Mouse (Mus musculus): ENCODE data around the gene Adcyap1r1.
A peak's percentile ranks its signal among the peaks of the same experiment; 100 is the strongest.

Gene Adcyap1r1

GRCm38 (mm10) chr6:55502309-55502708 is 50.5 kb downstream of the Adcyap1r1 start:
- no peak for DNase-seq

DNA sequence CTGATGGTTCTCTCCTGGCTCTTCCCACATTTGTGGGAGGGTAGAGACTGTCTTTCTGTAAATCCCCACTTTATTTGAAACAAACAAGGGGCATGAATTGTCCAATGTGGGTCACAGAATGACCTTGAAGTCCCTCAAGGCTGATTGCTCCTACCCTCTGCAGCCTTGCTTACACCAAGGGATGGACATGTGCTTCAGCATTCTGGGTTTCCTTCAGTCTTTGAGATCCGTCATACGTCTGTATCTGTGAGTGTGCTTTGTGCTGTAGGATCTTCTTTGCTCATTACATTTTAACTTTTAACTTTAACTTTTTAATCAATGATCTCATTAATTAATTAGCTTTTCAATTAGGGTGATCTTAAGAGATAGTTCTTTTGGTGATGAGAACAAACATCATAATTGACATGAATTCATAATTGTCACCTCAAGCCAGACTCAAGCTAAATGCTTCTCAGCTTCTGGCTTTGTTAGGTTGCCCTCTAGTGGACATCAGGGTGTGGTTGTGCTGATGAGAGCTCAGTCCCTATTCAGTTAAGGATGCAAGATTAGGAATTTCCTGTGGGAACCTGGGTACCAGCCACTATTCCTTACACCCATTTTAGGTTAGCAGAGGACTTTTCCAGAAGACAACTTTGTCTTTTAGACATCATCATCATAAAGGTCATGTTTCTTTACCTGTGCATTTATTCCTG is 53.2 kb downstream of the Adcyap1r1 start:
- DNase-seq = no peak

DNA sequence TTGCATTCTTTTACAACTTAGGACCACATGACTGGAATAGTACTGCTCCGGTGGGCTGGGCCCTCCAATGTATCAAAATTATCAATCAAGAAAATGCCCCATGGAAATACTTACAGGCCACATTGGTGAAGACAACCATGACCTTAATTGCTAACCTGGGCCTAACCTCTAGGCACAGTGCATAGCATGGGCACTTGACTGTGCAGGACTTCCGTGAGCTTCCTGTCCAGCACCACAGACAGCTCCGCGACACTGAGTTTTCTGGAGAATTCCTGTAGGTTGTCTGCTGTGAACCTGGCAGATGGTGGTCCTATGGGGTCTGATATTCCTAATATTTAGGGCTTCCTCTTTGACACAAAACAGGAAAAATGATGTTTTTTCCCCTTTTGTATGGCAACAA is 54.7 kb downstream of the Adcyap1r1 start:
- no peak for DNase-seq

- DNase-seq = no peak
Measured at GRCm38 (mm10) chr6:55509130-55509870, 57.5 kb downstream of the Adcyap1r1 start.

DNA sequence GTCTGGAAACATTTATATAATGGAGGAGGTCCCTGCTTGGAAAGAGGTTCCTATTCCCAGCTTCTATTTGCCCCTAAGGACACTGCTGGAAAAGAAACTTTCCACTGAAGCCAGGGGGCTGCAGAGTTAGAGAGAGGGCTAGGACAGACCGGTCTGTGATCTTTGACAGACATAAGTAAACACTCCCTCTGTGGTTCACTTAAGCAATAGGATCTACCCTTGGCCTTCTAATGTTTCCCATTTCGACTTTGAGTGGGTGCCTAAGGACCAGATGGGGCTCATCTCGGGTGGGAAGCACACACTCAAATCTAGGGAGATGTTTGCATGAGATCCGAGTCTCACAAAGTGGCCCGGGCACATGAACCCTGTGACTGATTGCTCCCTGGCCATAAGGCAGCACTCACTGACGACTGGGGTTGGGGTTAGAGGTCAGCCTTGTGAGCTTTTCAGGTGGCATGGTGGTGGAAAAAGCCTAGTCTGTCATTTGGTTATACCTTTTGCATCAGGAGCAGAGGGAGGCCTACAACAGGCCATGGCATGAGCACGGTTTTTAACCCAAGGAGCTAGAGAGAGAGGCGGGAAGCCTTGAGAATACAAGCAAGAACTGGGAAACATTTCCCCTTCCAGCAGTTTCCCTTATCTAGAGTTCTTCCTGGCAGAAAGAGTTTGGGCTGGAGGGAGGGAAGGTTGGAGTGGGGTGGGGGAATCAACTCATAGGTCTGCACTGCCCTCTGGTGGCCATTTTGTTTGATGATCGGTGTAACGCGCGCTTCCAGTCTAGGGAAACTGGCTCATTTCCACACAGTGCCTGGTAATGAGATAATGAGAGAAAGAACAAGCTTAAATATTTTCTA is 59.7 kb downstream of the Adcyap1r1 start:
- DNase-seq = peak; percentile 8 to 21

DNA sequence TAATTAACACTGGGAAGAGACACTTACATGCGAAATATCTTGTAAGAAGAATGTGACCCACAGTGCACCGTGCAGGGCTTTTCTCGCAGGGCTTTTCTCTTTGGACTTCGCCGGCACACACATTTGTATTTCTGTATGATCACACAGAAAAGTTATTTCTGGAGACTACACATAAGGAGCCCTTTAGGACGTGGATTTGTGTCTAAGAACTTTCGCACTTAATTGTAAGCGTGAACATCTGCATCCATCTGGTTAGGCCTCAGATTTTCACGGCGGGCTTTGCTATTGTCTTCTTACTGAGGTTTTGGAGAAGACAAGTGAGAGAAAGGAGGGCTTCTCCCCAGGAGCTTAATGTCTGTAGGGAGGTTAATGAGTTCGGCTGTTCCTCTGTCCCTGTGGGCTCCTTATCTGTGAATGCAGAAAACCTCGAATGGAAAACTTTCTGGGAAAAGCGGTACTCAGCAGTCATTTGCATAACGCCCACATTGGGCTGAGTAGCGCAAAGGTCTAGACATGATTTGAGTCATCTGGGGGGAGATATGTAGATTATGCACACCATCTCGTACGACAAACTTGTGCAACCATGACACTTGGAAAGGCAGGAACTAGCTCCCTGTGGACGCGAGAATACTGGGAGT is 60.4 kb downstream of the Adcyap1r1 start:
- DNase-seq = no peak

GRCm38 (mm10) chr6:55513477-55513876 is 61.7 kb downstream of the Adcyap1r1 start:
- no peak for DNase-seq

DNA sequence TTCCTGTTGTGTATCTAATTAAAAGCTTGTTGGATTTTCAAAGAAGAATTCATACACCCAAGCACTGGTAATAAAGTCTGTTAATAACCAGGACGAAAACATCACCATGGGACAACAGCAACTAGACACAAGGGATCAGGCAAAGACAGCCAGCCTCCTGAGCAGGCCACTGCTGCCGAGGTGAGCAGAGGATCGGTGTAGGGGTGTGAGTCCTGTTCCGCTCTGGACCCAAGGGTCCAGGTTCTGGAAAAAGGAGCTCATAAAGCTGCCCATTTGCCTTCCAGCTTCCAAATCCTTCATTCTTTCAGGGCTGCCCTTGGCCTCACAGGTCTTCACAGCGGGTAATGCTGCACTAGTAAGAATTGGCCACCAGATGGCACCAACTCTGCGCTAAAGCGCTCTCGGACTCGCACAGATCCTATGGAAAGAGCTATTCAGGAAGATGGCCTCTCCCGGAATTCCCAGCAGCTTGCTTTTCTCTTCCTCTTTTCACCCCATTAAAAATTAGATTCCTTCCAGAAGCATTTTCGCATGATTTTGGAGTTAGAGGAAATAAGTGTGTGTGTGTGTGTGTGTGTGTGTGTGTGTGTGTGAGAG is 67.9 kb downstream of the Adcyap1r1 start:
- peak; percentile 7 to 11 for DNase-seq

- DNase-seq = no peak
Measured at GRCm38 (mm10) chr6:55520237-55521095, 68.7 kb downstream of the Adcyap1r1 start.

GRCm38 (mm10) chr6:55536469-55536868 is 84.7 kb downstream of the Adcyap1r1 start:
- DNase-seq = no peak

GRCm38 (mm10) chr6:55539196-55539595 is 87.4 kb downstream of the Adcyap1r1 start:
- DNase-seq = no peak

GRCm38 (mm10) chr6:55542359-55542758 is 90.6 kb downstream of the Adcyap1r1 start:
- DNase-seq = no peak

DNA sequence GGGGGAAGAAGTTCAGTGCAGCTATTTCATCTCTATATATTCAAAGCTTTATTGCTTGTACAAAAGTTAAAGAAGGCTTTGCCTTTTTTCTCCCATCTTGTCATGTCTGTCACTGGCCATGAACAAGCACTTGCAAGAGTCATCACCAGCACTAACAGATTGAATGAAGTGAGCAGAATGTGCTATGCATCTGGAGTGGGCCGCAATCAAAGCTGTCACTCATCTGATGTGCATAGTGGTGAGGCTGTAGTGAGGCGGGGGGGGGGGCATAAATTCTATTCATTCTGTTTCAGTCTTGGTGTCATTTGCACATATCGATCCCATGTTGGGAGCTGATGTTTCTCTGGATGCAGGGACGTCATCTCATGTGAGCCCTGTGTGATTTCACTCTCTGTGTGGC is 91.6 kb downstream of the Adcyap1r1 start:
- no peak for DNase-seq

DNA sequence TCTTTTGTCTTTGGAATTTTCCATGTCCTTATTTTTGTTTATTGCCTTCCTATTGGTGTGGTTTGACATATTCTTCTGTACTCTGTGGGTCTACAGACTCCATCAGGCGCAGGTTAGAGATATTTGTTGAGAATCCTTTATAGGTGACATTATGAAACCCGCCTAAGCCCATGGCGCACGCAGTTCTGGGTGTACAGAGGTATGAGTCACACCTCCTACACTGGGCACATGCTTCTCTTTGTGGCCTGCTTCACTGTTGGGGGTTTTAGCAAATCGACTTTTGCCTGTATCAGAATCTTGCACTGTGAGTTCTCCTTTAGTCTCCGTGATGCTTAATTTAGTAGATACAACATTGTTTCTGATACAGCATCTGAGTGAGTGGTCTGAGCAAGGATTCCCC is 97.4 kb downstream of the Adcyap1r1 start:
- no peak for DNase-seq

- DNase-seq = no peak
Measured at GRCm38 (mm10) chr6:55550926-55551325, 99.1 kb downstream of the Adcyap1r1 start.

All from thymus, postnatal 36 days (tissue).